Mouse (Mus musculus): ENCODE results near the gene Gm20388. TPM values are rescaled to one million over a fixed set of nuclear protein-coding genes. Genes with fewer than 3 reads are reported as not detected.

The Gm20388 gene
- polyA plus RNA-seq, 1 experiment from 2014 or later = not detected

DNA sequence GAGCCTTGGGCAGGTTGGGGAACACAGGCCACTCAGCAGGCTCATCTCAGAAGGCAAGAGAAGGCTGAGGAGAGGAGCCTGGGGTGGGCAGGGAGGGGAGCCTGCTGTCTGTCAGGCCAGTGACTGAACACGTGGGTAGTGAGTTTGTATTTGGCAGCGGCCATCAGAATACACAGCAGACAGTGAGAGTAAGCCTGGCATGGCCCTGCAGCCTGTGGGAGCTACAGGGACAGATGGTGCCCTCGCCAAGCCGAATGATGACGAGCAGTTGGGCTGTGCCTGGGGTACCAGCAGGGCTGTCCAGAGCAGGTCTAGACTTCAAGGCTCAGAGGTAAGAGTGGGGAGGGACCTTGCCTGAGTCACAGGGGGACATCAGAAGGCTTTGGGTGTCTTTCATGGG lies 716.7 kb downstream of the Gm20388 start:
- TF ChIP-seq CTCF (IDR thresholded peaks at IDR 0.05; ENCODE audit: low read depth) (no peak), EP300 (optimal IDR thresholded peaks at IDR 0.05) (no peak)
- Histone ChIP-seq H3K4me1 (replicated peaks; ENCODE audit: control insufficient read depth, insufficient read depth) (no peaks in the 10 kb centered on the region), H3K9ac (ENCODE audit: low read length) (no peak overlapping the region), H3K4me2 (replicated peaks; ENCODE audit: low read depth) (no peak overlapping the region), H3K27ac (replicated peaks) (no peak overlapping the region), H3K4me3 (ENCODE audit: low read depth, low read length) (no peak overlapping the region), H3K27me3 (ENCODE audit: control insufficient read depth, insufficient read depth, low read length) (no peaks in the 10 kb centered on the region), H3K9me3 (ENCODE audit: control insufficient read depth, low read length) (no peaks in the 10 kb centered on the region), H3K36me3 (ENCODE audit: control insufficient read depth, insufficient read depth, low read length) (no peaks in the 10 kb centered on the region)
- no peak for DNase-seq (ENCODE audit: low spot score)
- 87% methylated on average over 5 of the region's 5 CpGs for WGBS
- no peak for ATAC-seq (ENCODE audit: low FRiP score, low TSS enrichment)

DNA sequence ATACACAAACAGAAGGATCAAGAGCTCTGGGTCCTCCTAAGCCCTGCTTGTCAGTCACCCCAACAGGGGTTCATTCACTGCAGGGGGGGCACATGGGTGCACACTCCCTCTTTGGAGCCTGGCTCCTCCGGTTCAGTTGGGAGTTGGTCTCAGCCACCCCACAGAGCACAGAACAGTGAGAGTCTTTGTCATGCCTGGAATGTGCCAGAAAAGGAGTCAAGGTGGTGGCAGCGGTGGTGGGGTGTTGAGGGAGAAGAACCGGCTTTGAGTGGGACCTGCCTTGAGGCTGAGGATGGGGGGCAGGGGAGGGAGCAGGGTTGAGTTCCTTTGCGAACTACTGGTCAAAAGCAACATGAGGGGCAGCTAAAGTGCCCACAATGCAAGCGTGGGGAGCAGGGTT lies 719.4 kb downstream of the Gm20388 start:
- 60% methylated on average over 5 of the region's 5 CpGs for WGBS
- Histone ChIP-seq H3K9me3 (ENCODE audit: control insufficient read depth, low read length) (no peaks in the 10 kb centered on the region), H3K4me2 (replicated peaks; ENCODE audit: low read depth) (no peak overlapping the region), H3K36me3 (ENCODE audit: control insufficient read depth, insufficient read depth, low read length) (no peaks in the 10 kb centered on the region), H3K27me3 (ENCODE audit: control insufficient read depth, insufficient read depth, low read length) (no peaks in the 10 kb centered on the region), H3K9ac (ENCODE audit: low read length) (no peak overlapping the region), H3K4me3 (ENCODE audit: low read depth, low read length) (no peak overlapping the region), H3K4me1 (replicated peaks; ENCODE audit: control insufficient read depth, insufficient read depth) (peaks cover 3% of the 10 kb centered on the region; the same call in 1 of the 2 replicates), H3K27ac (replicated peaks) (no peak overlapping the region)
- DNase-seq (ENCODE audit: low spot score) (no peak), ATAC-seq (ENCODE audit: low FRiP score, low TSS enrichment) (no peak)
- TF ChIP-seq EP300 (optimal IDR thresholded peaks at IDR 0.05) (no peak), CTCF (IDR thresholded peaks at IDR 0.05; ENCODE audit: low read depth) (no peak)

DNA sequence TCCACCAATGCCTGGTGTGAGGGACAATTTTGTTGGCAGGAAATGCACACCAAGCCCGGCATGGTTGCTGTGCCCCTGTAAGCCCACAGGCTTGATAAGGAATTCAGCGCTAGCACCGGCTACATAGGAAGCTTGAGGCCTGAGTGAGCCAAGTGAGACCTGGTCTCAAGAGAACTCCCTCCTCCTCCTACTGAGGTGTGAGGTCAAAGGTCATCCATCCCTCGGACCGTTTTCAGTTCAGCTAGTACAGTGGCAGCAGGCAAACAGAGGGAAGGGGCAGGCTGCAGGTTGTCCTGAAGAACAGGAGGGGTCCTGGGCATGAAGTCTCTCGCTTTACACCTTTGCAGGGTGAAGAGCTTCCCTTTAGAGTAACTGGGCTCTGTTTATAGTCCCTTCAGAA lies 720.2 kb downstream of the Gm20388 start:
- Histone ChIP-seq H3K4me1 (replicated peaks; ENCODE audit: control insufficient read depth, insufficient read depth) (peaks cover 3% of the 10 kb centered on the region; the same call in 1 of the 2 replicates), H3K36me3 (ENCODE audit: control insufficient read depth, insufficient read depth, low read length) (no peaks in the 10 kb centered on the region), H3K27ac (replicated peaks) (no peak overlapping the region), H3K27me3 (ENCODE audit: control insufficient read depth, insufficient read depth, low read length) (no peaks in the 10 kb centered on the region), H3K4me3 (ENCODE audit: low read depth, low read length) (no peak overlapping the region), H3K4me2 (replicated peaks; ENCODE audit: low read depth) (no peak overlapping the region), H3K9ac (ENCODE audit: low read length) (no peak overlapping the region), H3K9me3 (ENCODE audit: control insufficient read depth, low read length) (no peaks in the 10 kb centered on the region)
- DNase-seq (ENCODE audit: low spot score) = no peak
- TF ChIP-seq CTCF (IDR thresholded peaks at IDR 0.05; ENCODE audit: low read depth) (no peak), EP300 (optimal IDR thresholded peaks at IDR 0.05) (no peak)
- WGBS = 49% methylated on average over 6 of the region's 6 CpGs
- ATAC-seq (ENCODE audit: low FRiP score, low TSS enrichment) = no peak

DNA sequence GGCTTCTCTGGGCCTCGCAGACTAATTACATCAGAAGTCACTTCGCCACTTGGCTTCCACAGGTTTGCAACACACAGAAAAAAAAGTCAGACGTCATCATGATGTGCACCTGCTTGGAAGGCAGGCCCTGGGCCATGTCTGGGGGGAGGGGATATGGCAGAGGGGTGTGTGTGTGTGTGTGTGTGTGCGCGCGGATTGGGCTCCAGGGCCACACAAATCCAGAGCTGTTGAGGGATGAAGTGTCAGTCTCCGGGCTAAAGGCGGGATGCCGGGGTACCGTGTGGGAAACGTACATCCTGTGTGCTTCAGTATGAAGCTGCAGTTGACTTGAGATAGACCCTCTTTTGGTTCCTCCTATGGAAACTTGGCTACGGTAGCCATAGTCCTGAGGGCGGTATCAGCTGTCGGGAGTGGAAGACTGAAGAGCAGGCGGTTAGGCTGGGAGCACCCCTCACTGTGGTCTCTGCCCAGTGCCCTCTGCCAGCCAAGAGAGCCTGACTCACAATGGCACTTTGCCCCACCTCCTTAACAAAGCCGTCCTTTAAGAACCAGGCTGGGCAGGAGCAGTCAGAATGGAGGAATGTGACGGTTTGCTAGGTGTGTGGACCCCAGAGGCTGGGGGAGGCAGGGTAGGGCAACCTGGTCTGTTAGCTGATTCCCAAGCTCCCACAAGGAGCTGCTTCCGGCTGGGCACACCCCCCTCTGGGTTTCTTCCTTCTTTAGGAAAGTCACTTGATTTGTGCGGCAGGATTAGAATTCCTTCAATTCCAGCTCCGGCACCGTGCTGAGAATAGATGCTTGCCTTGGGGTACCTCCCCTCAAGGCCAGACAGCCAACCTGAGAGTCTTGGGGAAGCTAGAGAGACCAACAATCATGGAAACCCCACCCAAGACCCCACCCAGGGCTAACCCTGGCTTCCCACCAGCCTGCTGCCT lies 721.1 kb downstream of the Gm20388 start:
- 78% methylated on average over 21 of the region's 21 CpGs for WGBS
- H3K27ac ChIP-seq (replicated peaks) = no peak overlapping the region
- H3K4me2 ChIP-seq (replicated peaks; ENCODE audit: low read depth) = no peak overlapping the region
- no peaks in the 10 kb centered on the region for H3K27me3 ChIP-seq (ENCODE audit: control insufficient read depth, insufficient read depth, low read length)
- TF ChIP-seq CTCF (IDR thresholded peaks at IDR 0.05; ENCODE audit: low read depth) (no peak), EP300 (optimal IDR thresholded peaks at IDR 0.05) (no peak)
- H3K4me1 ChIP-seq (replicated peaks; ENCODE audit: control insufficient read depth, insufficient read depth) = peaks cover 3% of the 10 kb centered on the region; the same call in 1 of the 2 replicates
- DNase-seq (ENCODE audit: low spot score) (no peak), ATAC-seq (ENCODE audit: low FRiP score, low TSS enrichment) (no peak)
- no peaks in the 10 kb centered on the region for H3K36me3 ChIP-seq (ENCODE audit: control insufficient read depth, insufficient read depth, low read length)
- no peak overlapping the region for H3K9ac ChIP-seq (ENCODE audit: low read length)
- no peak overlapping the region for H3K4me3 ChIP-seq (ENCODE audit: low read depth, low read length)
- H3K9me3 ChIP-seq (ENCODE audit: control insufficient read depth, low read length) = no peaks in the 10 kb centered on the region

DNA sequence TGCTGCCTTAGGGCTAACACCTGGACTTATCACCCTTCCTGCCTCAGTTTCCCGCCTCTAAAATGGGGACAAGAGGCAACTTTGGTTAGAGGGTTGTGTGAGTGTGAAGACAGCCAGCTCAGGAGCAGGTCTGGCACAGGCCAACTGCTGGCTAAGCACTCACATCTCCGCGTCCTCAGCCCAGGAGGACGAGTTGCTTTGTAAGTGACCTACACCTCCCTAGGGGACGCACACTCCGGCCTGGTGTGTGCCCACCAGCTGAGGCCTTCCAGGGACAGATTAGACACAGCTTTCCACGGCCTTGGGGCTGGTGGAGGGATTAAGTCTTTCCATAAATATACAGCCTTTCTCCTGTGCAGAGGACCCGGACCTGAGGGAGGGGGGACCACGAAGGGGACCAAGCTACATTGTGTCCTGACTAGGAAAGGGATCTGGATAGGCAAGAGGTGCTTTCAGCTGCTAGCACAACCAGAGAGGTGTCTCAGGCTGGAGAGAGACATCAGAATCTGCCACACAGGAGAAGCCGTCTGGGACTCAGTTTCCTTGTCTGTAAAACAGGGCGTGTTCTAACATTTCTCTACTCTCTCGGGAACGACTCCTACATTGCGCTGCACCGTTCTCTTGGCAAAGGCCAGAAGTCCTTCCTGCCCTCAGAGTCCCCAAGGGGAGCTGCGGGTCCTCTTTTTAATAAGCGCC lies 722.5 kb downstream of the Gm20388 start:
- TF ChIP-seq EP300 (optimal IDR thresholded peaks at IDR 0.05) (no peak), CTCF (IDR thresholded peaks at IDR 0.05; ENCODE audit: low read depth) (no peak)
- Histone ChIP-seq H3K27me3 (ENCODE audit: control insufficient read depth, insufficient read depth, low read length) (no peaks in the 10 kb centered on the region), H3K4me3 (ENCODE audit: low read depth, low read length) (peak overlapping the region; percentile 59; the same call in 1 of the 2 replicates), H3K9me3 (ENCODE audit: control insufficient read depth, low read length) (no peaks in the 10 kb centered on the region), H3K4me1 (replicated peaks; ENCODE audit: control insufficient read depth, insufficient read depth) (peaks cover 3% of the 10 kb centered on the region; the same call in 1 of the 2 replicates), H3K27ac (replicated peaks) (no peak overlapping the region), H3K36me3 (ENCODE audit: control insufficient read depth, insufficient read depth, low read length) (no peaks in the 10 kb centered on the region), H3K9ac (ENCODE audit: low read length) (no peak overlapping the region), H3K4me2 (replicated peaks; ENCODE audit: low read depth) (peak overlapping the region; percentile 96)
- DNase-seq (ENCODE audit: low spot score) = no peak
- ATAC-seq (ENCODE audit: low FRiP score, low TSS enrichment) = no peak
- 43% methylated on average over 17 of the region's 17 CpGs for WGBS
